Mouse (Mus musculus) duodenum, adult 2 months (tissue): ENCODE data around the gene 1700011M02Rik. TPM values are rescaled to one million over a fixed set of nuclear protein-coding genes. Genes with fewer than 3 reads are reported as not detected.

Experiments
- polyA plus RNA-seq: library from polyadenylated mRNA; depleted of rRNA; stranded (reverse); fragments of >200 nt; gene quantifications from 2 replicates; pipeline ENCODE4 v1.2.3, GENCODE M21; 2012; ENCODE audit warnings: low replicate concordance; rRNA removed

The 1700011M02Rik gene
- polyA plus RNA-seq, result not detected in 2 replicates

GRCm38 (mm10) chrX:102908587-102908986 is at the start of gene 1700011M02Rik, which contains the start of gene Dmrtc1a:
Gene 1700011M02Rik, plus strand, starts transcription at chrX:102908905.
Gene Dmrtc1a, minus strand, starts transcription at chrX:102908687.

GRCm38 (mm10) chrX:102867871-102868270 is 40.8 kb upstream of the 1700011M02Rik start, which contains the start of gene 1700031F05Rik:
Gene 1700031F05Rik, minus strand, starts transcription at chrX:102867971.

GRCm38 (mm10) chrX:102928072-102928471 is 19.4 kb downstream of the 1700011M02Rik start, which contains the start of gene 1700018G05Rik:
Gene 1700018G05Rik, plus strand, starts transcription at chrX:102928372.

Other genes with a start within 250 kb of the 1700011M02Rik start
- 1.5 TPM in 1 of 2 replicates, not detected in the other for gene Gm3880, start 221.9 kb upstream of the 1700011M02Rik start, polyA plus RNA-seq
- not detected in 2 replicates for gene Gm9112, start 201.3 kb upstream of the 1700011M02Rik start, polyA plus RNA-seq
- gene Dmrtc1b, start 201.0 kb upstream of the 1700011M02Rik start, polyA plus RNA-seq, result not detected in 2 replicates
- not detected in 2 replicates for gene Dmrtc1c1, start 105.9 kb upstream of the 1700011M02Rik start, polyA plus RNA-seq
- not detected in 2 replicates for gene Dmrtc1c2, start 54.3 kb upstream of the 1700011M02Rik start, polyA plus RNA-seq
- not detected in 2 replicates for gene 1700031F05Rik, start 40.9 kb upstream of the 1700011M02Rik start, polyA plus RNA-seq
- gene Dmrtc1a, start 218 bp upstream of the 1700011M02Rik start, polyA plus RNA-seq, result not detected in 2 replicates
- not detected in 2 replicates for gene 1700018G05Rik, start 19.5 kb downstream of the 1700011M02Rik start, polyA plus RNA-seq